Mouse (Mus musculus) heart, embryonic 15.5 days (tissue): Measurements from ENCODE around the gene Mrgpra2a. TPM values are rescaled to one million over a fixed set of nuclear protein-coding genes. Genes with fewer than 3 reads are reported as not detected.

ENCODE experiments used
- polyA plus RNA-seq: library from polyadenylated mRNA; unstranded; fragments of >200 nt; fragmentation: Nextera tagmentation; extraction: Ambion mirVana; gene quantifications from 2 replicates; pipeline ENCODE4 v1.2.1, GENCODE M21; 2015

The Mrgpra2a gene
- polyA plus RNA-seq, 1 experiment from 2014 or later, result not detected

Other genes starting within 250 kb of the Mrgpra2a start
- not detected in 2 replicates for gene Mrgpra6, start 247.2 kb downstream of the Mrgpra2a start, polyA plus RNA-seq
- gene Mrgpra9, start 199.3 kb downstream of the Mrgpra2a start, polyA plus RNA-seq, result not detected in 2 replicates
- gene Mrgpra1, start 97.9 kb downstream of the Mrgpra2a start, polyA plus RNA-seq, result not detected in 2 replicates
- 0.13 TPM in 1 of 2 replicates, not detected in the other for gene Mrgpra2b, start 76.7 kb upstream of the Mrgpra2a start, polyA plus RNA-seq
- gene Mrgpra3, start 149.2 kb upstream of the Mrgpra2a start, polyA plus RNA-seq, result not detected in 2 replicates